ENCODE assay signal across 10 mouse cellular contexts in genomic region chr19:8815812-8816211, GRCm38 (mm10). TPM values are rescaled to one million over a fixed set of nuclear protein-coding genes. Genes with fewer than 3 reads are reported as not detected.
DNase-seq lines count a peak whose midpoint lies in the region; ATAC-seq and TF ChIP-seq lines count a peak whose summit lies in the region.
"Had no signal": no experiment of that assay in that cellular context is flagged by ENCODE, and none has a peak within 500 bp of the region (broad histone marks: within the 10 kb centered on the region; RNA-seq: fewer than 3 reads in every experiment).

No protein-coding gene starts in this region.

- no peak overlapping the region for H3K27ac ChIP-seq in kidney, embryonic 16.5 days (ENCODE audit: low read length)

- ATAC-seq in kidney, embryonic 16.5 days (ENCODE audit: low FRiP score, low TSS enrichment), result no peak

- no peak for TF ChIP-seq POLR2A in brain, embryonic 14.5 days (IDR thresholded peaks at IDR 0.05; ENCODE audit: borderline replicate concordance, extremely low read depth, insufficient read depth, insufficient read length, poor library complexity, severe bottlenecking)

- H3K4me3 ChIP-seq in kidney, embryonic 16.5 days (ENCODE audit: low read length), result no peak overlapping the region

- no peaks in the 10 kb centered on the region for H3K27me3 ChIP-seq in kidney, embryonic 16.5 days (ENCODE audit: insufficient read depth, low read length)

- 60% methylated on average over 11 of the region's 11 CpGs for WGBS in kidney, embryonic 16.5 days

- peak; percentile 59 for DNase-seq in adrenal gland, adult 2 months
- DNase-seq in adrenal gland, adult 18-20 months (ENCODE audit: low spot score in 2 of 2), result no peak
- peak; percentile 48 for DNase-seq in kidney, adult 11 months
- peak; percentile 33 for DNase-seq in brain, embryonic 14.5 days (ENCODE audit: low read depth)
- DNase-seq in kidney, postnatal 25 days, result peak; percentile 48 to 50
- no peak for DNase-seq in testis, postnatal 14 days (ENCODE audit: low spot score)
- no peak for DNase-seq in left cerebral cortex, adult 18-20 months (ENCODE audit: low spot score in 2 of 2)

- H3K4me1 ChIP-seq in kidney, embryonic 16.5 days (ENCODE audit: insufficient read depth, low read length), result peaks cover 26% of the 10 kb centered on the region

- H3K9ac ChIP-seq in kidney, embryonic 16.5 days (replicated peaks; ENCODE audit: low read length), result no peak overlapping the region

- no peak for TF ChIP-seq CTCF in brain, embryonic 14.5 days (IDR thresholded peaks at IDR 0.05; ENCODE audit: borderline replicate concordance, extremely low read depth, insufficient read depth, insufficient read length)

- H3K36me3 ChIP-seq in kidney, embryonic 16.5 days (ENCODE audit: insufficient read depth, low read length), result peaks cover 39% of the 10 kb centered on the region

- no peak overlapping the region for H3K4me2 ChIP-seq in kidney, embryonic 16.5 days (replicated peaks; ENCODE audit: low read depth, low read length)

- H3K9me3 ChIP-seq in kidney, embryonic 16.5 days (ENCODE audit: low read length), result no peaks in the 10 kb centered on the region

RNA-seq across cellular contexts. Expression of gene Ttc9c, which starts 3.3 kb away (rescaled TPM):
- 10 to 100 TPM; 28.8 to 39.3 TPM for total RNA-seq in adrenal gland, adult 2 months (2021)
- 5.4 and 7.0 TPM in 2 replicates for polyA plus RNA-seq in adrenal gland, adult 2 months (2012; rRNA removed)
- total RNA-seq in adrenal gland, adult 18-20 months (2021), result 10 to 100 TPM; 35.3 to 39.4 TPM
- 53.0 and 63.0 TPM in 2 replicates for polyA plus RNA-seq in kidney, embryonic 16.5 days (2015; fragmentation: Nextera tagmentation; extraction: Ambion mirVana)
- 53.6 and 57.3 TPM in 2 replicates for polyA plus RNA-seq in brain, embryonic 14.5 days (2012; rRNA removed)
- 10 to 100 TPM; 38.7 to 42.4 TPM for total RNA-seq in left cerebral cortex, adult 18-20 months (2021)

RNA-seq across cellular contexts. Expression of gene Hnrnpul2, which starts 4.0 kb away (rescaled TPM):
- 10 to 100 TPM; 56.3 to 57.4 TPM for total RNA-seq in adrenal gland, adult 2 months (2021)
- 8.4 and 10.0 TPM in 2 replicates for polyA plus RNA-seq in adrenal gland, adult 2 months (2012; rRNA removed)
- 10 to 100 TPM; 62.6 to 72.1 TPM for total RNA-seq in adrenal gland, adult 18-20 months (2021)
- polyA plus RNA-seq in kidney, embryonic 16.5 days (2015; fragmentation: Nextera tagmentation; extraction: Ambion mirVana), result 5.4 and 5.9 TPM in 2 replicates
- polyA plus RNA-seq in brain, embryonic 14.5 days (2012; rRNA removed), result 59.9 and 85.5 TPM in 2 replicates
- 100 to 1,000 TPM; 123 to 127 TPM for total RNA-seq in left cerebral cortex, adult 18-20 months (2021)

RNA-seq across cellular contexts. Expression of gene Zbtb3, which starts 13.5 kb away (rescaled TPM):
- total RNA-seq in adrenal gland, adult 2 months (2021), result 1 to 10 TPM; 2.1 to 3.4 TPM
- polyA plus RNA-seq in adrenal gland, adult 2 months (2012; rRNA removed), result 1.9 and 2.4 TPM in 2 replicates
- total RNA-seq in adrenal gland, adult 18-20 months (2021), result 1 to 10 TPM; 2.8 to 3.1 TPM
- polyA plus RNA-seq in kidney, embryonic 16.5 days (2015; fragmentation: Nextera tagmentation; extraction: Ambion mirVana), result 6.2 and 6.4 TPM in 2 replicates
- 5.9 and 7.9 TPM in 2 replicates for polyA plus RNA-seq in brain, embryonic 14.5 days (2012; rRNA removed)
- 1 to 10 TPM; 5.5 to 6.0 TPM for total RNA-seq in left cerebral cortex, adult 18-20 months (2021)

RNA-seq across cellular contexts. Expression of gene AC129217.1, which starts 13.8 kb away (rescaled TPM):
- total RNA-seq in adrenal gland, adult 2 months (2021), result 10 to 100 TPM in 1 of 2 experiments, not detected in 1; 11.6 TPM
- not detected in 2 replicates for polyA plus RNA-seq in adrenal gland, adult 2 months (2012; rRNA removed)
- total RNA-seq in adrenal gland, adult 18-20 months (2021), result not detected
- not detected in 2 replicates for polyA plus RNA-seq in kidney, embryonic 16.5 days (2015; fragmentation: Nextera tagmentation; extraction: Ambion mirVana)
- polyA plus RNA-seq in brain, embryonic 14.5 days (2012; rRNA removed), result 1.1 TPM in 1 of 2 replicates, not detected in the other
- 1 to 10 TPM in 1 of 2 experiments, not detected in 1; 2.3 TPM for total RNA-seq in left cerebral cortex, adult 18-20 months (2021)
- total RNA-seq: adrenal gland, postnatal 4 days had no signal
- polyA plus RNA-seq: frontal cortex, adult 2 months had no signal

RNA-seq across cellular contexts. Expression of gene Polr2g, which starts 17.4 kb away (rescaled TPM):
- total RNA-seq in adrenal gland, adult 2 months (2021), result 100 to 1,000 TPM in 1 of 2 experiments, 10 to 100 TPM in 1; 71.9 to 103 TPM
- 24.0 and 25.9 TPM in 2 replicates for polyA plus RNA-seq in adrenal gland, adult 2 months (2012; rRNA removed)
- total RNA-seq in adrenal gland, adult 18-20 months (2021), result 10 to 100 TPM; 81.3 to 97.9 TPM
- polyA plus RNA-seq in kidney, embryonic 16.5 days (2015; fragmentation: Nextera tagmentation; extraction: Ambion mirVana), result 168 and 176 TPM in 2 replicates
- polyA plus RNA-seq in brain, embryonic 14.5 days (2012; rRNA removed), result 112 and 163 TPM in 2 replicates
- 100 to 1,000 TPM; 106 to 107 TPM for total RNA-seq in left cerebral cortex, adult 18-20 months (2021)

Comparison
In these comparisons a context has a peak if more than half of its experiments do, and no peak if none do; other contexts are left out.
1. DNase-seq: peak in adrenal gland, adult 2 months (single experiment), kidney, adult 11 months (single experiment), brain, embryonic 14.5 days (single experiment) and kidney, postnatal 25 days (2 of 2); none in adrenal gland, adult 18-20 months (0 of 2), testis, postnatal 14 days (single experiment) and left cerebral cortex, adult 18-20 months (0 of 2).